Mouse (Mus musculus): ENCODE measurements around the gene Ntn5. TPM values are rescaled to one million over a fixed set of nuclear protein-coding genes. Genes with fewer than 3 reads are reported as not detected.
A peak's percentile ranks its signal among the peaks of the same experiment; 100 is the strongest.

The Ntn5 gene
- polyA plus RNA-seq, 1 experiment: 0.10 TPM

DNA sequence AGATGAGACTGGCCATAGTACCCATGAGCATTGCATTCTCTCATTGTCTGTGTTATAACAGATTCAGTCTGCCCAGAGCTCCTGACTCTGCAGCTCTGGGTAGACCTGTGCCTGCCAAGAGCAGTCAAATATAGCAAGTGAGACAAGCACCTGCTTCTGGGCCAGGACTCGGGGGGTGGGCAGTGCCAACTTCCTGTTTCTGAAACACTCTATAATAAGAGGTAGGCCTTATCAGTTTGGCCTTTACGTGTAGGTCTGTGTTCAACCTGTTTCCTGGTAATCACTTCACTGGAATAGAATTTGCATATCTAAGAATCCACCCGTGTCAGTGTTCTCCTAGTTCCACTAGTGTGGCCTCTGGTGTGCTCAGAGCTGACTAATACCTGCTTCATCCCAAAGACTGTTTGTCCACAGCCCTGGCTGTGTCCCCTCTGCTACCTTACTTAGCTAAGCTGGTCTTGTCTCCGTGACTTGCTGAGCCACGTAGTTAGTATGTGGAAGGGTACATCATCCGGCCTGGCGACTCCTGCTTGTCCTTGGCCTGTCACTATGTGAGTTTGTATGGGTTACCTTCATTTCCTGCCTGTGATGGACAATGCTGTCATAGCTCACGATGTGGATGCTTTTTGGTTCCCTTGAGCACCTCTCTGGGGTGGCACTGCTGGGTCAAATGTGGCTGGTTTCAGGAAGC is 2.6 kb upstream of the Ntn5 start:
- 38% methylated on average over 8 of the region's 8 CpGs for WGBS
- peak; percentile 60 to 80 for DNase-seq
- Histone ChIP-seq H3K4me1 (ENCODE audit: control insufficient read depth, insufficient read depth, low read length) (peaks cover 29% of the 10 kb centered on the region), H3K27ac (ENCODE audit: insufficient read depth, low read length) (peak overlapping the region; percentile 73), H3K27me3 (ENCODE audit: control insufficient read depth, insufficient read depth, low read length) (no peaks in the 10 kb centered on the region), H3K4me3 (replicated peaks; ENCODE audit: insufficient read depth, low read depth, low read length) (no peak overlapping the region)
- TF ChIP-seq CTCF (IDR thresholded peaks at IDR 0.05; ENCODE audit: borderline replicate concordance, insufficient read depth, low read depth, low read length) (no peak), POLR2A (IDR thresholded peaks at IDR 0.05; ENCODE audit: borderline replicate concordance, insufficient read depth, low read length) (no peak)

DNA sequence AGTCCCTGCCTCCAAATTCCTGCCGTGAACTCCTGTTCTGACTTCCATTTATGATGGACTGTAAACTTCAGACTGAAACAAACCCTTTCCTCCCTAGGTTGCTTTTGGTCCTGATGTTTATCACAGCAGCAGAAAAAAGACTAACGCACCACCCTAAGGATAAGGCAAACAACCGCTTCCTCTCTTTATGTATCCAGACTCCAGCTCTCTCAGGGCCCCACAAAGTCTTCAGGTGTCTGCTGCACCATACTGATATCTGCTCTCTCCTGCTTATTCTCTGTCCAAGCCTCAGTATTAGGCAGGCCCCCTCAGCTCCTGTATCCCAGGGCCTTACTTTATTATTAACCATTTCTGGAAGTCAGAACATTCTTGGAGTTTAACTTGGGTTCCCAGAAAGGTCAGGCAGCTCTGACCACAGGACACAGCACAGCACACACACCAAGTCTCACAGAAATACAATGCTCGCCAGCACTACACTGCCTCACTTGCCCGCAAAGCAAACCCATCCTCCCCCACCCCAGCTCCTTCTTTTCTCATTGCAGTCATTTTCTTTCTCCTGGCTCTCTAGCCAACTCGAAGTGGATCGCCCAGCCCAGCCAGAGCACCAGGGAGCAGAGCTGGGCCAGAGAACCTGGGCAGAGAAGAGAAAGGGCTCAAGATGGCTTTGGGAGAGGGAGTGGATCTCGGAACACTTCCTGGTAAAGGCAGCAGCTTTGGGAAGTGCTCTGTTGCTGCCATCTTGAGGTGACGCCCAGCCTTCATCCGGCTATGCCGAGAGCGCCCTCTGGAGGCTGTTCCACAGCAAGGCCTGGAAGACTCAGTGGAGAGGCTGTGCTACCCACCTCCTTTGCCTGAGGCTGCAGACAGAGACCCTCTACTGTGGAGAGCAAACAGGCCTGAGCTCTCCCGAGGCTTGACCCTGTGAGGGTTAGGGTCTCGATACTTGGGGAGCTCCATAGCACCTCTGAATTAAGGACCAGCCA is 1.4 kb upstream of the Ntn5 start:
- no peak overlapping the region for H3K4me3 ChIP-seq (replicated peaks; ENCODE audit: insufficient read depth, low read depth, low read length)
- 29% methylated on average over 14 of the region's 14 CpGs for WGBS
- no peaks in the 10 kb centered on the region for H3K27me3 ChIP-seq (ENCODE audit: control insufficient read depth, insufficient read depth, low read length)
- DNase-seq: peak; percentile 87 to 90
- peaks cover 29% of the 10 kb centered on the region for H3K4me1 ChIP-seq (ENCODE audit: control insufficient read depth, insufficient read depth, low read length)
- TF ChIP-seq CTCF (IDR thresholded peaks at IDR 0.05; ENCODE audit: borderline replicate concordance, insufficient read depth, low read depth, low read length) (peak; percentile 99), POLR2A (IDR thresholded peaks at IDR 0.05; ENCODE audit: borderline replicate concordance, insufficient read depth, low read length) (peak; percentile 23; the same call in 1 of the 2 replicates)
- H3K27ac ChIP-seq (ENCODE audit: insufficient read depth, low read length): peak overlapping the region; percentile 74

DNA sequence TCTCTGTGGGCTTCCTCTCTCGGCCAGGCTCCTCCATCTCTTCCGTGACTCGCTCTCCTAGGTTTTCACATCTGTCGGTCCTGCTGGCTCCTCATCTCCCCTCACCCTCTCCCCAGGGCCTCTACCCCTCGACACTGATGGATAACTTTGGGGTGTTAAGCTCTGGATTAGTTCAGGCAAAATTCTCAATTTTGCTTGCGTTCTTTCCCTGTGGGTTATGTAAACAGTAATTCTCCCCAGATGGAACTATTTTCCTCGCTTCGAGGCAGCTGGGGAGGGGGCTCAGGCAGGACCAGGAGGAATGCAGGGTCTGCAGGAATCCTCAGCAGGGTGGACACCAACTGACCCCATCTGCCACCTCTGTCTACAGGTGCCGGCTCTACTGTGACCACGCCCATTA is 2.0 kb downstream of the Ntn5 start:
- no peak for DNase-seq
- no peaks in the 10 kb centered on the region for H3K27me3 ChIP-seq (ENCODE audit: control insufficient read depth, insufficient read depth, low read length)
- WGBS: 72% methylated on average over 10 of the region's 10 CpGs
- peaks cover 20% of the 10 kb centered on the region for H3K4me1 ChIP-seq (ENCODE audit: control insufficient read depth, insufficient read depth, low read length)
- H3K27ac ChIP-seq (ENCODE audit: insufficient read depth, low read length): no peak overlapping the region
- no peak for TF ChIP-seq CTCF (IDR thresholded peaks at IDR 0.05; ENCODE audit: borderline replicate concordance, insufficient read depth, low read depth, low read length)
- TF ChIP-seq POLR2A (IDR thresholded peaks at IDR 0.05; ENCODE audit: borderline replicate concordance, insufficient read depth, low read length): no peak
- no peak overlapping the region for H3K4me3 ChIP-seq (replicated peaks; ENCODE audit: insufficient read depth, low read depth, low read length)

DNA sequence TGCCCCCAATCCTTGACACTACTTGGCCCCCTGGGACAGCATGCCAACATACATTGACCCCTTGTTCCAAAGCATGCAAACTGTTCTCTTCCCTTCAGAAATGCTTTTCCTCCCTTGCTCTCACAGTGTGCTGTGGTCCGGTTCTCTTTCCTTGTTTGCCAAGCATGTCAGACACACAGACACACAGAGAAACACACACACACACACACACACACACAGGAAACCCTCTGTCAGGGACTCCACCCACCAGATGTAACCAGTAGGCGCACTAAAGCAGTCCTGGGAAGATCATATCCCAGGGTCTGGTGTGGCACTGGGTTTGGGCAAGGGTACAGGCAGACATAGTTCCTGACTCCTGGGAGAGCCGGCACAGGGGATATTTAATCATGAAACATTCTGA is 3.0 kb downstream of the Ntn5 start:
- DNase-seq: no peak
- Histone ChIP-seq H3K4me1 (ENCODE audit: control insufficient read depth, insufficient read depth, low read length) (peaks cover 11% of the 10 kb centered on the region), H3K27ac (ENCODE audit: insufficient read depth, low read length) (no peak overlapping the region), H3K27me3 (ENCODE audit: control insufficient read depth, insufficient read depth, low read length) (no peaks in the 10 kb centered on the region), H3K4me3 (replicated peaks; ENCODE audit: insufficient read depth, low read depth, low read length) (no peak overlapping the region)
- 59% methylated on average over 3 of the region's 3 CpGs for WGBS
- TF ChIP-seq POLR2A (IDR thresholded peaks at IDR 0.05; ENCODE audit: borderline replicate concordance, insufficient read depth, low read length): no peak
- no peak for TF ChIP-seq CTCF (IDR thresholded peaks at IDR 0.05; ENCODE audit: borderline replicate concordance, insufficient read depth, low read depth, low read length)

DNA sequence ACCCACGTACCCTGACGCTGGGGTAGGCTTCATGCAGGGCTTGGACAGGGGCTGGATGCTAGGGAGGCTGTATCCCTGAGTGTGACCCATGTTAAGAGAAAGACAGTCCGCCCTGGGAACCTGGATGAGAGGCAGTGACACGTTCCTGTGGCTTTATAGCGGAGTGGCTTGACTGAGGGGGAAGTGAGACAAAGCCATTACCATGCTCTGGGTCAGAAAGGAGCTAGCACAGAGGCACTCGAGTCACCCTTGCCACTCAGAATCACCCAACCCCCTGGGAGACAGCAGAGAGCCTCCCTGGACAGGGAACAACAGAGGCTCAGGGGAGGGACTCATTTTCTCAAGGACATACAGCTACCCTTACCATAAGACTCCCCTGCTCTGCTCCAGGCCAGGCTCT is 5.3 kb downstream of the Ntn5 start:
- 76% methylated on average over 6 of the region's 6 CpGs for WGBS
- TF ChIP-seq CTCF (IDR thresholded peaks at IDR 0.05; ENCODE audit: borderline replicate concordance, insufficient read depth, low read depth, low read length): no peak
- TF ChIP-seq POLR2A (IDR thresholded peaks at IDR 0.05; ENCODE audit: borderline replicate concordance, insufficient read depth, low read length): no peak
- no peak overlapping the region for H3K4me3 ChIP-seq (replicated peaks; ENCODE audit: insufficient read depth, low read depth, low read length)
- DNase-seq: no peak
- H3K27ac ChIP-seq (ENCODE audit: insufficient read depth, low read length): no peak overlapping the region
- no peaks in the 10 kb centered on the region for H3K4me1 ChIP-seq (ENCODE audit: control insufficient read depth, insufficient read depth, low read length)
- H3K27me3 ChIP-seq (ENCODE audit: control insufficient read depth, insufficient read depth, low read length): no peaks in the 10 kb centered on the region

DNA sequence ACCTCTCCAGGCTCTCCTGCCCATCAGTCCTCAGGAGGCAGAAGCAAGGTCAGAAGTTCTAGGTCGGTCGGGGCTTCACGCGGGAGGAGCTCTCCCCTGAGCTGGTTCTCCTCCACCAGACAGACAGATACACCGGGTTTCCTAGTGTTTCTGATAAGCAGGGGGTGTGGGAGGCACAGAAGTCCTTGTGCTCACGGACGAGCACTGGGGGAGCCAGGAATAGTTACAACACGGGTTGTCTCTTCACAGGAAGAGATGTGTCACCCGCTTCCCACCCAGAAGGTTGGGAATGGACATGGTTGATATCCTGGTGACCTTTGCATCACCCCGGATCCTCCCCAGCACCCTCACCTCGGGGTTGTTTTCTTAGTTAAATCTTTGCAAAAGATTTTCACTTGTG is 6.0 kb downstream of the Ntn5 start:
- TF ChIP-seq POLR2A (IDR thresholded peaks at IDR 0.05; ENCODE audit: borderline replicate concordance, insufficient read depth, low read length) (no peak), CTCF (IDR thresholded peaks at IDR 0.05; ENCODE audit: borderline replicate concordance, insufficient read depth, low read depth, low read length) (no peak)
- no peaks in the 10 kb centered on the region for H3K27me3 ChIP-seq (ENCODE audit: control insufficient read depth, insufficient read depth, low read length)
- H3K4me1 ChIP-seq (ENCODE audit: control insufficient read depth, insufficient read depth, low read length): no peaks in the 10 kb centered on the region
- 81% methylated on average over 11 of the region's 11 CpGs for WGBS
- no peak for DNase-seq
- H3K27ac ChIP-seq (ENCODE audit: insufficient read depth, low read length): no peak overlapping the region
- no peak overlapping the region for H3K4me3 ChIP-seq (replicated peaks; ENCODE audit: insufficient read depth, low read depth, low read length)

DNA sequence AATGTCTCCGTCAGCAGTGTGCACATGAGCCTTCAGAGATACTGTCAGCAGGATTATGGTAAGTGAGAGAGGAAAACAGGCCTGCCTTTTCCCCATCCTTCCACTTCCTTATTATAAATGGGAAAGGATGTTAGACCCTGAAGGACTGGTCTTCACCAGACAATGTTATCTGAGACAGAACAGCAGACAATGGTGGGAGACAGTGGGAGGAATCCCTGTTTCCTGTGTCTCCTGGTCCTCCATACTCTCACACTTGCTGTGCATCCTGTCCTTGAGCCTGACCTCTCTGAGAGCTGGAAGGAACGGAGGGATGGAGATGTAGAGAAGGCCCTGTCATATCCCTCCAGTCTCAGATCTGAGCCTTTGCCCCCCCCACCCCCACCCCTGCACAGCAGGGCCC is 8.5 kb downstream of the Ntn5 start:
- DNase-seq: no peak
- no peak overlapping the region for H3K4me3 ChIP-seq (replicated peaks; ENCODE audit: insufficient read depth, low read depth, low read length)
- no peak overlapping the region for H3K27ac ChIP-seq (ENCODE audit: insufficient read depth, low read length)
- no peak for TF ChIP-seq CTCF (IDR thresholded peaks at IDR 0.05; ENCODE audit: borderline replicate concordance, insufficient read depth, low read depth, low read length)
- no peak for TF ChIP-seq POLR2A (IDR thresholded peaks at IDR 0.05; ENCODE audit: borderline replicate concordance, insufficient read depth, low read length)
- 82% methylated on average over 2 of the region's 2 CpGs for WGBS
- H3K27me3 ChIP-seq (ENCODE audit: control insufficient read depth, insufficient read depth, low read length): no peaks in the 10 kb centered on the region
- H3K4me1 ChIP-seq (ENCODE audit: control insufficient read depth, insufficient read depth, low read length): no peaks in the 10 kb centered on the region

Measured in cerebellum, adult 2 months (tissue).